Mouse (Mus musculus) testis, postnatal 10 days (tissue): ENCODE results near the gene Phf1.
A peak's percentile ranks its signal among the peaks of the same experiment; 100 is the strongest.
"Not testable (repeated sequence)": the region's sequence is repeated elsewhere in the genome, so short reads cannot be mapped to it uniquely, and the experiment has no call there.

Source experiments
- DNase-seq: peaks from one replicate; pipeline ENCODE4 v3.0.0; 2021; ENCODE audit warnings: low spot score

The Phf1 gene

DNA sequence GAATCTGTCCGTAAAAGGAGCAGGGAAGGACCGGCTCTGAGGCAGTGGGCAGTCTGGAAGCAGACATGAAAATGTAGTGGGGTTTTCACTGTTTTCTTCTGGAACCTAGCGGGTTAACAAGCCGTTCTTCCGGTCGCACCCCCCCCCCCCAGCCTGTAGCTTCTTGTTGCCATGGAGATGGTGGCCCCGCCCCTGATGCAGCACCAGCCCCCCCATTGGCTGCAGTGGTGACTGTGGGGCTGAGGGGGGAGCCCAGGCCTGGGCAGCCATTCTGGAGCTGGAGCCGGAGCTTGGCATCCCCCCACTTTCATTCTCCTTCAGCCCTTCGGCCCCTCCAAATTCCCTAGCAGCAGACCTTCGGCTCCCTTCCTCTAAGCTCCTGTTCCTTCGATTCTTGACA, 18.6 kb downstream of the Phf1 start:
- DNase-seq: peak; percentile 92

DNA sequence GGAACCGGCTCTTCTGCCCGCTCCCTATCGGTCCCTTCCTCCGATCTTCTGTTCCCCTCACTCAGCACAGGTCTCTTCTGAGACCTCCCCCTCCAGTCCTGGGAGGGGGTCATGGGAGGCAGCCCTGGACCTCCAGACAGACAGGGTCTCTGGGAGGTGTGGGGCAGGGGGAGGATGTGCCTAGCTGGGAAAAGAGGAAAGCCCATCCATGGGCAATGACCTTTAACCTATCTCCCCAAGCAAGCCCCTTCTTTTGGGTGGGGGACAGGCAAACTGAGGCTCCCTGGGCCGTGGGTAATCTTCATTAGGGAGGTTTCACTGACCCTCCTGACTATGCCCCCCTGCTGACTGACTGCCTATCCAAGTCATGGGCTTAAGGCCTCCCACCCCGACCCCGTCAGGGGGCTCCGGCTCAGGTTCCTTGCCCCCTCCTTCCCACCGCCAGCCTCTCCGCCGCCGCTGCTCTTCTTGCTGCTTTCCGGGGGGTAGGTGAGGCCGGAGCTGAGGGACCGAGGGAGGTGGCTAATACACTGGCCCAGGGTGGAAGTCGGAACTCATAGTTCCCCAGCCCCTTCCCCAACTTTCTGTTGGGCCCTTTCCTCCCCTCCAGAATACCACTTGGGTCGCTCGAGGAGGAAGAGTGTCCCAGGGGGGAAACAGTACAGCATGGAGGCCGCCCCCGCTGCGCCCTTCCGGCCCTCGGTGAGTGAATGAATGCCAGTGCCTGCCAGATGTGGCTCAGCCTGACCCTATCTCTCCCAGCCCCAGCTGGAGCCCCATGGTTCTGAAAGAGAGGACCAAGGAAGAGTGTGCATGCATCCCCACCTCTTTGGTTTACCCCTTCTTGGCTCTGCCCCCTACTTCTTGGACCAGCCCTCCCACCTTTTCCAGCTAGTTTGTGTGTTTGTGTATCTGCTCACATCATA, 19.4 kb downstream of the Phf1 start:
- peak; percentile 49 for DNase-seq

DNA sequence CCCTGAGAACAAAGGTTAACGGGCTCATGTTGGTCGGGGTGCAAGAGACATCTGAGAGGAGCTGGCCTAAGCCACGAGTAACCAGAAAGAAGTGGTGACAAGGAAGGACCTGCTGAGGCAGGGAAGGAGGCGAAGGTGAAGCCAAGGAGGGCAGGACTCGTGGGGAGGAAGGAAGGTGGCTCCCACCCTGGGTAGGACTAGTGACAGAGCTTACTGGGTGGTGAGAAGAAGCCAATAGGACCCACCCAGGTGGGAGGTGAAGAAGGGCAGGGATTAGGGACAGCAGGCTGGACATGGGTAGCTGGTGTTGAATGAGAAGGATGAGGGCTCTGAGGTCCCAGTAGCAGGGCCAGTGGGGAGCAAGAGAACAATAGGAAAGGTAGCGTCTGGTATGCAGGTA, 20.3 kb downstream of the Phf1 start:
- no peak for DNase-seq

DNA sequence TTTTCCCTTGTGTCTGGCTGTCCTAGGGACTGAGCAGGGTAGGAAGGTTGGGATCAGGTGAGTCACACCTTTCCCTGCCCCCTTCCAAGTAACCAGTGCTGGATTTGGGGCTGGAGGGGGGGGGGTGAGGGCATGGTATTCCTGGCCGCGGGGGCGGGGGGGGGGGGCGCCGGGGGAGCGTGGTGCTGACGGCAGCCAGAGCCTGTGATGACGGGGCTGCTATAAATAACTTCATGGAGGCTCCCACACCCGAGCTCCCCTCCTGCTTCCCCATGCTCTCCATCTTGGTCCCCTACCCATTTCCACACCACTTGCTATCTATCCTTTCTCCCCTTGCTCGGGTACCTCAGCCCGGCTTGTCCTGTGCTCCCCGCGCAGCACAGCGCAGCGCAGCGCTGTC, 20.9 kb downstream of the Phf1 start:
- no peak for DNase-seq

DNA sequence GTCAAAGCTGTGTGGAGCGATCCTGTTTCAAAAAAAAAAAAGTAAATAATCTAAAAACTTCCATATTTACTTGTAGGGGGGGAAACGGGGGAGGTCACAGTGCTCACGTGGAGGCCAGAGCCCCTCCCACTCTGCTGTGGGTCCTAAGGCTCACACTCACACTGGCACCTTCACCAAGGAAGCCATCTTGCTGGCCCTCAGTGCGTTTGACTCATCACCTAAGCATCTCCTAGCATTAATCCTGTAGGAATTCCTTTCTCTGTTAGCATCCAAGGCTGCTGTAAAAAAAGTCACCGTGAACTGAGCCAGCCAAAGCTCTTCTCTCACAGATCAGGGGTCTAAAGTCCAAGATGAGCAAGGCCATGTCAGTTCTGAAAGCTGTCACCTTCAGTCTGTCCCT, 23.5 kb downstream of the Phf1 start:
- DNase-seq: no peak

DNA sequence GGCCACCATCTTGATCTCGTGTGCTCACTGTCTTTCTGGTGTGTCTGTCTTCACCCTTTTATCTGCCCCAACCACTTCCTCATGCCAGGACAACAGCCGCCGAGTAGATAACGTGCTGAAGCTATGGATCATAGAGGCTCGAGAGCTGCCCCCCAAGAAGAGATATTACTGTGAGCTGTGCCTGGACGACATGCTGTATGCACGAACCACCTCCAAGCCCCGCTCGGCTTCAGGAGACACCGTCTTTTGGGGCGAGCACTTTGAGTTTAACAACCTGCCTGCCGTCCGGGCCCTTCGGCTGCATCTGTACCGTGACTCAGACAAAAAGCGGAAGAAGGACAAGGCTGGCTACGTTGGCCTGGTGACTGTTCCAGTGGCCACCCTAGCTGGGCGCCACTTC, 24.0 kb downstream of the Phf1 start:
- no peak for DNase-seq

DNA sequence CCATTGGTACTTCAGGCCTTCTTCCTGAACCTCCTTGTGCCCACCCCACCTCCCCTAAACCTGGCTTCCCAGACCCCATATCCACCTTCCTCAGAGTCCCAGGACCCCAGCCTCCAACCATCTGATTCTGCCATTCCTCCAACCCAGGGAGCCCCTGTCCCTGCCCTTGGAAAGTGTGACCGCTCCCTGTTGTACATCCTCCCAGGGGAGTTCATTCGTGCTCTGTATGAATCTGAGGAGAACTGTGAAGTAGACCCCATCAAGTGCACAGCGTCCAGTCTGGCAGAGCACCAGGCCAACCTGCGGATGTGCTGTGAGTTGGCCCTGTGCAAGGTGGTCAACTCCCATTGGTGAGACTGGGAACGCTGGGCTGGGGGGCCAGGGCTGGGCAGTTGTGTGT, 25.0 kb downstream of the Phf1 start:
- no peak for DNase-seq

DNA sequence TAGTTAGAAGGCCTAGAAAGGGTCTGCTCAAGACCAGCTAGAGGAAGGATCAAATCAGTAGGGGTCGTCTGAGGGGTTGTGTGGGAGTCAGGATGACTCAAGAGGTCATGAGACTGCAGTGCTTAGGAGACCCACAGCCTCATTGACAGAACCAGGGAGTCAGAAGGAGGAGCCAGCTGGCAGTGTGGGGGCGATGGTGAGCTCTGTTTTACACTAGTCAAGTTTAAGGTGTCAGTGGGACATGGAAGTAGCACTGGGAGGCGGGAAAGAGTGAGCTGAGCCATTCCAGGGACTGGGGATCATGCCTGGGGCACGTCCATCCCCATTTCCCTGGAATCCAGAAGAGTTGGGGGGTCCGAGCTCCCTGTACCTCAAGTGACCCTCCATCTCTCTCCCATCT, 26.0 kb downstream of the Phf1 start:
- DNase-seq: no peak

DNA sequence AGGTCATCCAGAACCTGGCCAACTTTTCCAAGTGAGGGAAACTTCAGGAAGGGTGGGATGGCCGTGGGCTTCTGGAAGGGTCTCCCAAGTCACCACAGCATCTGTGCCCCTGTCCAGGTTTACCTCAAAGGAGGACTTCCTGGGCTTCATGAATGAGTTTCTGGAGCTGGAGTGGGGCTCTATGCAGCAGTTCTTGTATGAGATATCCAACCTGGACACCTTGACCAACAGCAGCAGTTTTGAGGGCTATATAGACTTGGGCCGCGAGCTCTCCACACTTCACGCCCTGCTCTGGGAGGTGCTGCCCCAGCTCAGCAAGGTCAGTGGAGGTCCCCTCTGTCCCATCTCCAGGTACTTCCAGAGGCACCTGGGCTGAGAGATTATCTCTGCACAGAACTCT, 27.0 kb downstream of the Phf1 start:
- no peak for DNase-seq

DNA sequence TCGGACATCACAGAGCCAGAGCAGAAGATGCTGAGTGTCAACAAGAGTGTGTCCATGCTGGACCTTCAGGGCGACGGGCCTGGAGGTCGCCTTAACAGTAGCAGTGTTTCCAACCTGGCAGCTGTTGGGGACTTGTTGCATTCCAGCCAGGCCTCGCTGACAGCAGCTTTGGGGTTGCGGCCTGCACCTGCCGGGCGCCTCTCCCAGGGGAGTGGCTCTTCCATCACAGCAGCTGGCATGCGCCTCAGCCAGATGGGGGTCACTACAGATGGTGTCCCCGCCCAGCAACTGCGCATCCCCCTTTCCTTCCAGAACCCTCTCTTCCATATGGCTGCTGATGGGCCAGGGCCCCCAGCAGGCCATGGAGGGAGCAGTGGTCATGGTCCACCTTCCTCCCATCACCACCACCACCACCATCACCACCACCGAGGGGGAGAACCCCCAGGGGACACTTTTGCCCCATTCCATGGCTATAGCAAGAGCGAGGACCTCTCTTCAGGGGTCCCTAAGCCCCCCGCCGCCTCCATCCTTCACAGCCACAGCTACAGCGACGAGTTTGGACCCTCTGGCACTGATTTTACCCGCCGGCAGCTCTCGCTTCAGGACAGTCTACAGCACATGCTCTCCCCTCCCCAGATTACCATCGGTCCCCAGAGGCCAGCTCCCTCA, 28.9 kb downstream of the Phf1 start:
- no peak for DNase-seq

DNA sequence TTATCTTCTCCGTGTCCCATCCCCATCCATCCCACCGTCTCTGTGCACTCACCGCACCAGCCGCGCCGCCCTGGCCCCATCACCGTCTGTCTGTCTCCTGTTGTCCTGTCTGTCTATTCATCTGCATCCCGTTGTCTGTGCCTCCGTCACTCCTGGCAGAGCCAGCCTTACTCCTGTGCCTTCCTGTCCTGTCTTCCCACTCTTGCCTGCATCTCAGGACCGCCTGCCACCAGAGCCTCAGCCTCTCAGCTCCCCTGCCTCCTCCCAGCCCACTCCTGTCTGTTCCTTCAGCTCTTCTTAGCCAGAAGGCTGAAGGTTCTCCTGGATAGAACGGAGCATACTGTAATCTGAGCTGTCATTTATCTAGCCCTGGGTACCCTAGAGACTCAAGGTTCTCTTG, 34.1 kb downstream of the Phf1 start:
- no peak for DNase-seq

DNA sequence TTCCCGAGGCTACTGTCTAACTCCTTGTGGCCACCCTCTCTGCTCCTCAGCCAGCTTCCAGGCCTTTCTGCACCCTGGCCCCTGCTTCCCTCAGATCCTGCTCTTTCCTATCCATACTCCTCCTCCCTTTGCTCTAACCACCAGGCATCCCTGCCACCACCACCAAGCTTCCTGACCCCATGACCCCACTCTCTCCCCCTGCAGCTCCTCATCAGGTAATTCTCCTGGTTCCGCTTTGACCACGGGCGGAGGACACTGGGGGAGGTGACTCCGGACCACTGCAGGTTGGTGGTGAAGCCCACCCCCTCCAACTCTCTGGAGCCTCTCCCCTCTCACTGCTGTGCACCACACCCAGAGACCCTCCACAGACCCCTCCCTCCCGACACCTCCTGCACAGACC, 34.6 kb downstream of the Phf1 start:
- DNase-seq: no peak

DNA sequence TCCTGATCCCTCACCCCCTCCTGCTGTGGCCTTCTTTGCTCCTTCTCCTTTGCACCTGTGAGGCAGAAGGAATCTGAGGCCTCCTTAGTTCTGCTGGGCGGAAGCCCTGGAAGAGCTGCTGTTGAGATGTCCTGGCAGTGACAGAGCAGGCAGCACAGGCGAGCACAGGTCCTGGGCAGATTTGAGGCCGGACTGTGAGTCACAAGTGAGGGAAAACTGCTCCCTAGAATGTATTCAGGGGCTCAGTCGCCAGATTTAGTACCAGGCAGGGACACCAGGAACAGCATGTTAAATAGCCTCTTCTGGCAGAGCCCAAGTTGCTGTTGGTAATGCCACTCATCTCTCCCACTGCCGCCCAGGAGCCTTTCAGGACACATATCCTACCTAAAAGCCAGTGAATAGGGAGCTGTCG, 35.4 kb downstream of the Phf1 start:
- DNase-seq: no peak

DNA sequence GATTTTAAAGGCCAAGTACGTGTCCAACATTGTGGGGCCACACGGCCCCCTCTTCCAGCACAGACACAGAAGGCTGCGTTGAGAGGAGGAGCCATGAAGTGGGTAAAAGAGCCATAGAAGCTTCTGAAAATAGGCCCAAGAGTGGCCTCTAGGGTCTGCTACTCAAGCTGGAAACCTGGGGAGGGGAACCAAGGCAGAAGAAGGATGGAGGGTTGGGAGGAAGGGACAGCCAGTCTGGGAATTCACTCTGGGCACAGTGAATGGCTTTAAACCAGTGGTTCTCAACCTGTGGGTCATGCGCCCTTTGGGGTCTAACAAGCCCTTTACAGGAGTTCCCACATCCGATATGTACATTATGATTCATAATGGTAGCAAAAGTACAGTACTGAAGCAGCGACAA, 36.4 kb downstream of the Phf1 start:
- DNase-seq: no peak

DNA sequence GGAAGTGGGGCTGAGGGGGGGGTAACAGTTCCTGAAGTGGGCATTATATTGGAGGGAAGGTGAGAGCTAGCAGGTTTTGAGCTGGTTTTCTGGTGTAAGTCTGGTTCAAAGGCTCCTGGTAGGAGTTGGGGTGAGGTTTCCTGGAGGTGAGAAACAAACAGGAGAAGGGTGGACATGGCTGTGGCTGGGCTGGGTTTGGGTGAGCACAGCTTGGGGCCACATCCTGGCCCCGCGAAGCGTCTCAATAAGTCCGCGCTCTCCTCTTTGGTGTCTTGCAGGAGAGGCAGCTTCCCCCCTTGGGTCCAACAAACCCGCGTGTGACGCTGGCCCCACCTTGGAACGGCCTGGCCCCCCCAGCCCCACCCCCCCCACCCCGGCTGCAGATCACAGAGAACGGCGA, 37.4 kb downstream of the Phf1 start:
- no peak for DNase-seq

DNA sequence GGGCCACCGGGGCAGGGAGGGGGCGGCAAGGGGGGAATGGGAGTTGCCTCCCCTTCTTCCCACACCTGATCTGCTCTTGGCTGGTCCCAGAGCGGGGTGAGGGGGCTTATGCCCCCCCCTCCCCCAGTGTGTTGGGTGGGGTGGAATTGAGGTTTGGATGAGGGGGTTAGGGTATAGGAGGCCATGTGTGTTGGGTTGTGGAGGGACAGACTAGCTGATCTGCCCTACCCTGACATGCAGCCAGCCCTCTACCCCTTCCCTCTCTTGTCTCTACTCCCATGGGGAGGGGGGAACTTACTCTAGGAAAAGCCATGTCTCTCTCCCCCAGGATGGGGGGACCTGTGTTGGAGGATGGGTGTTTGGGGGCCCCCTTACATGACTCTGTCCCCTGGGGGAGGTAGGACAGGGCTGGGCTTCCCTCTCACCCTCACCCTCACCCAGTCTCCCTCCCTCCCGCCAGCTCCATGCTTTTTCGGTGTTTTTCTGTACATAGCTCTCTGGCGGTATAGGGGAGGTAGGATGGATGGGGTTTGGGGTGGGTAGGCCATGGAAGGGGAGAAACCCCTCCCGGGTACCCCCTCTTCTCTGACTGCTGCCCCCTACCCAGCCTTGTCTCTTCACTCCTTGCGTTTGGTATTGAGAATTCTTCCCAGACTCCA, 38.5 kb downstream of the Phf1 start:
- no peak for DNase-seq

DNA sequence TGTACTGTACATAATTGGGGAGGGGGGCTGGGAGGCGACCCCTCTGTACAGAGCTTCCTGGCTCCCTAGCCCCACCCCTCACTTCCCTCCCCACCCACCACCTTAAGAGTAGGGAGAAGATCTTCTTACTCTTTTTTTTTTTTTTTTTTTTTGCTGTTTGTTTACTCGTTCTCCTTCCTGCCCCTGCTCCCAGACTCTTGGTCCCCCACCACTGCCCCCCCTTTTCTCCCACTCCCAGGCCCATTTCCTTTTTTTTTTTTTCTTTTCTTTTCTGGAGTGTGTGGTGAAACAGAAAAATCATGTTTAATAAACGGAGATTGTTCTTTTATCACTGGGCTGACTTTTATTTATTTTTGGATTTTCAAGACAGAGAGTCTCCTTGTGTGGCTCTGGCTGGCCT, 39.3 kb downstream of the Phf1 start:
- no peak for DNase-seq

DNA sequence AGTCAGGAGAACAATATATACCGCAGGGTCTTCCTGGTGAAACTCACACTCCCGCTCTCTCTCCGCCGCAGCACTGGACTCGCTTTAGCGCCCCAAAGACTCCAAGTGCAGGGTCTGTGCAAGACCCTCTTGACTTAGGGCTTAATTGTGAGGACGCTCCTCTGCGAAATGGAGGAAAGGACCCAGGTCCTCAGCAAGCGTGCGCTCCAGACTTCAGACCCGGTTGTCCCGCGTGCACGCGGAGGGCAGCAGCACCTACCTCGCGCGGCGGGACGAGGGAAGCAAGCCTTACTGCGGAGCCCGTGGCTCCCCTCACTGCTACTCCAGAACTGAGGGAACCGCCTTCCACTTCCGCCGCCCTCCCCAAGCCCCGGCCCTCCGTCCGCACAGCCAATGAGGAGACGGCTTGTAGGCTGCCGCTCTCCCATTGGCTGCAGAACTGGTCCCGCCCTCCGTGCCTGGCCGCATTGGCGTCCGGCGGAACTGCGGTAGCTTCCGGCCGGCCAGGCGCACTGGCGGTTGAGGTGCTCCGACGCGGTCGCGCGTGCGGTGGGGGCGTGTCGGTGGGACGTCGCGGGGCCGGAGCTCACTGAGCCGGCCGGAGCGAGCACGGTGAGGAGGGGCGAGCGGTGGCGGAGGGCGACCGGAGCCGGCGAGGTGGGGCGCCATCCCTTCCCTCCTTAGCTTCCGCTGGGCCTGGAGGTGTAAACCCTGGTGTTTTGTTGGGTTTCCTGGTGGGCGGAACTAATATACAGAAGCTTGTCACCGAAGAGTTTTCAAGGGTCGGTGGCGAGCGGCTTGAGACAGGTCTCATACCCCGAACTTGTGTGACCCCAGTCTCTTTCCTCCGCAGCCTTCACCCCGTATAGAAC, 40.1 kb downstream of the Phf1 start, which contains the start of gene Zbtb9:
Zbtb9 (plus strand) TSS at position 465 of the 872 bp plus-strand sequence.
- DNase-seq: peak; percentile 96

DNA sequence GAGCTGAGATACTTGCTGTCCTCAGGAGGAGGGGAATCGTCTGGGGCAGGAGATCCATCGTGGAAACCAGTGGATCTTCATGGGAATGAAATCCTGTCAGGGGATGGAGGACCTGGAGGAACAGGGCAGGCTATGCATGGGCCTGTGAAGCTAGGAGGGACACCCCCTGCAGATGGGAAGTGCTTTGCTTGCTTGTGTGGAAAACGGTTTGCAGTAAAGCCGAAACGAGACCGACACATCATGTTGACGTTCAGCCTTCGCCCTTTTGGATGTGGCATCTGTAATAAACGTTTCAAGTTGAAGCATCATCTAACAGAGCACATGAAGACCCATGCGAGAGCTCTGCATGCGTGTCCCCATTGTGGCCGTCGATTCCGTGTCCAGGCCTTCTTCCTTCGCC, 41.7 kb downstream of the Phf1 start:
- DNase-seq: no peak

DNA sequence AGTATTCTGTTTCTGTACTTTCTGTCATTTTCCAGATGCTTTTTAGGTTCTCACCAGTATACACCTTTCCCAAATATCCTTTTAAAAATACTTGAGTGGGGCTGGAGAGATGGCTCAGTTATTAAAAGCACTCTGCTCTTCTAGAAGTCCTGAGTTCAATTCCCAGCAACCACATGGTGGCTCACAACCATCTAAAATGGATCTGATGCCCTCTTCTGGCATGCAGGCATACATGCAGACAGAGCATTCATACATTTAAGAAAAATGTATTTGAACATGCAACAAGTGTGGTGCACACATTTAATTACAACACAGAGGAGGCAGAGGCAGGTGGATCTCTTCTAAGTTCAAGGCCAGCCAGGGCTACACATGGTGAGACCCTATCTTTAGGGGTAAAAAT, 42.6 kb downstream of the Phf1 start:
- DNase-seq: no peak

DNA sequence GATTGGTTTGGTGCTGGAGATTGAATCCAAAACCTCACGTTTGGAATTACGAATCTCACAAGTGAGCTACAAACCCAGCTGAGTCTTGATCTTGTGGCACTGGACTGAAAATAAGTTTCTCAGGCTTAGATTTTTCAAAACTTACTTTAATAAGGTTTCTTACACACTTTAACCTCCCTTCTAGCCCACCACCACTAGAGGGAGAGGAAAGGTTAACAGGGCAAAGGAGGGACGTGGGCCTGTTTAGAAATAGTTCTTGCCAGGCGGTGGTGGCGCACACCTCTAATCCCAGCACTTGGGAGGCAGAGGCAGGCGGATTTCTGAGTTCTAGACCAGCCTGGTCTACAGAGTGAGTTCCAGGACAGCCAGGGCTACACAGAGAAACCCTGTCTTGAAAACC, 44.5 kb downstream of the Phf1 start:
- not testable (repeated sequence) for DNase-seq

DNA sequence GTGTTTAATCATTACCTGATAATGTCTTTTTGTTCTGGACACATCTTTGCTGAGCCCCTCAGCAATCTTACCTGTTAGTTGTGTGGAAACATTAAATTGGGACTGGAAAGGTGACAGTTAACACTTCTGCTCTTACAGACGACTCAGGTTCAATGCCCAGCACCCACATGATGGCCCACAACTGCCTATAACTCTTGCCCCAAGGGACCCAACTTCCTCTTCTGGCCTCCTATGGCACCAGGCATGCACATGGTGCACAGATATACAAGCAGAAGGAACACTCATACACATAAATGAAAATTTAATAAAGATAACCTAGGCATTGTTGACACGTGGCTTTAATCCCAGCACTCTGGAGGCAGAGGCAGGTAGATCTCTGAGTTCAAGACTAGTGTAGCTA, 46.6 kb downstream of the Phf1 start:
- no peak for DNase-seq
